Mouse (Mus musculus): ENCODE results near the gene 4933416C03Rik. TPM values are rescaled to one million over a fixed set of nuclear protein-coding genes. Genes with fewer than 3 reads are reported as not detected.

Gene 4933416C03Rik
- polyA plus RNA-seq, 1 experiment from 2014 or later: not detected

- Histone ChIP-seq H3K4me1 (ENCODE audit: insufficient read depth, low read length) (no peaks in the 10 kb centered on the region), H3K27ac (ENCODE audit: low read length) (no peak overlapping the region), H3K9me3 (ENCODE audit: low read length) (no peaks in the 10 kb centered on the region), H3K9ac (replicated peaks; ENCODE audit: low read length) (no peak overlapping the region), H3K27me3 (ENCODE audit: insufficient read depth, low read length) (no peaks in the 10 kb centered on the region), H3K36me3 (ENCODE audit: insufficient read depth, low read length) (no peaks in the 10 kb centered on the region), H3K4me3 (ENCODE audit: low read length) (no peak overlapping the region), H3K4me2 (replicated peaks; ENCODE audit: low read depth, low read length) (no peak overlapping the region)
- WGBS: 70% methylated on average over 3 of the region's 3 CpGs
- ATAC-seq (ENCODE audit: low FRiP score, low TSS enrichment): no peak
Observed at GRCm38 (mm10) chr10:116130401-116130800, 16.7 kb upstream of the 4933416C03Rik start.

GRCm38 (mm10) chr10:116125364-116125763, 11.6 kb upstream of the 4933416C03Rik start:
- H3K9me3 ChIP-seq (ENCODE audit: low read length): no peaks in the 10 kb centered on the region
- H3K4me2 ChIP-seq (replicated peaks; ENCODE audit: low read depth, low read length): no peak overlapping the region
- no peak overlapping the region for H3K4me3 ChIP-seq (ENCODE audit: low read length)
- no peaks in the 10 kb centered on the region for H3K4me1 ChIP-seq (ENCODE audit: insufficient read depth, low read length)
- 76% methylated on average over 5 of the region's 5 CpGs for WGBS
- H3K36me3 ChIP-seq (ENCODE audit: insufficient read depth, low read length): no peaks in the 10 kb centered on the region
- no peak overlapping the region for H3K27ac ChIP-seq (ENCODE audit: low read length)
- H3K9ac ChIP-seq (replicated peaks; ENCODE audit: low read length): no peak overlapping the region
- no peaks in the 10 kb centered on the region for H3K27me3 ChIP-seq (ENCODE audit: insufficient read depth, low read length)
- no peak for ATAC-seq (ENCODE audit: low FRiP score, low TSS enrichment)

GRCm38 (mm10) chr10:116123808-116124207, 10.1 kb upstream of the 4933416C03Rik start:
- H3K27ac ChIP-seq (ENCODE audit: low read length): no peak overlapping the region
- H3K9ac ChIP-seq (replicated peaks; ENCODE audit: low read length): no peak overlapping the region
- no peak overlapping the region for H3K4me2 ChIP-seq (replicated peaks; ENCODE audit: low read depth, low read length)
- H3K27me3 ChIP-seq (ENCODE audit: insufficient read depth, low read length): no peaks in the 10 kb centered on the region
- H3K36me3 ChIP-seq (ENCODE audit: insufficient read depth, low read length): no peaks in the 10 kb centered on the region
- H3K9me3 ChIP-seq (ENCODE audit: low read length): no peaks in the 10 kb centered on the region
- H3K4me1 ChIP-seq (ENCODE audit: insufficient read depth, low read length): no peaks in the 10 kb centered on the region
- no peak for ATAC-seq (ENCODE audit: low FRiP score, low TSS enrichment)
- WGBS: 81% methylated on average over 2 of the region's 2 CpGs
- H3K4me3 ChIP-seq (ENCODE audit: low read length): no peak overlapping the region

GRCm38 (mm10) chr10:116121463-116121862, 7.7 kb upstream of the 4933416C03Rik start:
- H3K27me3 ChIP-seq (ENCODE audit: insufficient read depth, low read length): no peaks in the 10 kb centered on the region
- no peaks in the 10 kb centered on the region for H3K36me3 ChIP-seq (ENCODE audit: insufficient read depth, low read length)
- no peaks in the 10 kb centered on the region for H3K4me1 ChIP-seq (ENCODE audit: insufficient read depth, low read length)
- H3K27ac ChIP-seq (ENCODE audit: low read length): no peak overlapping the region
- H3K4me2 ChIP-seq (replicated peaks; ENCODE audit: low read depth, low read length): no peak overlapping the region
- H3K9ac ChIP-seq (replicated peaks; ENCODE audit: low read length): no peak overlapping the region
- whole genome bisulfite sequencing: 88% methylated on average over 2 of the region's 2 CpGs
- no peaks in the 10 kb centered on the region for H3K9me3 ChIP-seq (ENCODE audit: low read length)
- H3K4me3 ChIP-seq (ENCODE audit: low read length): no peak overlapping the region
- no peak for ATAC-seq (ENCODE audit: low FRiP score, low TSS enrichment)

DNA sequence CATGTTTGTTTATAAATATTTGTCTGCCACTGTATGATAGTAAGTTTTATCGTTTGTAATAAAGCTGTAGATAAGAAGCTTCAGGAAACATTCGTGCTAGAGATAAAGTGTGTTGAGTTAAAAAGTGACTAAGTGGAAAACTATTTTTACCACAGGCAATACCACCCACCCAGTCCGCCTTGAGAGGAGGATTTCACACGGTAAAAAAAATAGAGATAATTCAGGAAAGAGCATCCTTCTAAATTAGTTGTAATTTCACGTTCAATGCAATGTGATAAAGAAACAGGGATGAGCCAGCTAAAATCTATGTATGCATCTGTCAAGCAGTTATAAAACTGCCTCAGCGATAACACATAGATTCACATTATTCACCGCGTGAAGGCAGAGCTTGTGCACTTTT, 3.3 kb upstream of the 4933416C03Rik start:
- no peak overlapping the region for H3K9ac ChIP-seq (replicated peaks; ENCODE audit: low read length)
- ATAC-seq (ENCODE audit: low FRiP score, low TSS enrichment): no peak
- WGBS: 73% methylated on average over 8 of the region's 8 CpGs
- no peak overlapping the region for H3K4me2 ChIP-seq (replicated peaks; ENCODE audit: low read depth, low read length)
- no peaks in the 10 kb centered on the region for H3K4me1 ChIP-seq (ENCODE audit: insufficient read depth, low read length)
- no peaks in the 10 kb centered on the region for H3K36me3 ChIP-seq (ENCODE audit: insufficient read depth, low read length)
- no peak overlapping the region for H3K4me3 ChIP-seq (ENCODE audit: low read length)
- H3K27ac ChIP-seq (ENCODE audit: low read length): no peak overlapping the region
- H3K9me3 ChIP-seq (ENCODE audit: low read length): no peaks in the 10 kb centered on the region; the same call in 1 of the 2 replicates
- H3K27me3 ChIP-seq (ENCODE audit: insufficient read depth, low read length): no peaks in the 10 kb centered on the region

GRCm38 (mm10) chr10:116115881-116116677, 2.4 kb upstream of the 4933416C03Rik start:
- Histone ChIP-seq H3K4me2 (replicated peaks; ENCODE audit: low read depth, low read length) (no peak overlapping the region), H3K27me3 (ENCODE audit: insufficient read depth, low read length) (no peaks in the 10 kb centered on the region), H3K4me3 (ENCODE audit: low read length) (no peak overlapping the region), H3K27ac (ENCODE audit: low read length) (no peak overlapping the region), H3K9me3 (ENCODE audit: low read length) (no peaks in the 10 kb centered on the region; the same call in 1 of the 2 replicates), H3K4me1 (ENCODE audit: insufficient read depth, low read length) (no peaks in the 10 kb centered on the region), H3K9ac (replicated peaks; ENCODE audit: low read length) (no peak overlapping the region), H3K36me3 (ENCODE audit: insufficient read depth, low read length) (no peaks in the 10 kb centered on the region)
- ATAC-seq (ENCODE audit: low FRiP score, low TSS enrichment): no peak
- 71% methylated on average over 4 of the region's 4 CpGs for WGBS

- H3K4me3 ChIP-seq (ENCODE audit: low read length): no peak overlapping the region
Observed at GRCm38 (mm10) chr10:116112868-116113267, 849 bp downstream of the 4933416C03Rik start.

GRCm38 (mm10) chr10:116108730-116109129, 5.0 kb downstream of the 4933416C03Rik start:
- no peaks in the 10 kb centered on the region for H3K4me1 ChIP-seq (ENCODE audit: insufficient read depth, low read length)
- 95% methylated on average over 1 of the region's 1 CpGs for WGBS
- no peak overlapping the region for H3K4me3 ChIP-seq (ENCODE audit: low read length)
- H3K9ac ChIP-seq (replicated peaks; ENCODE audit: low read length): no peak overlapping the region
- H3K36me3 ChIP-seq (ENCODE audit: insufficient read depth, low read length): no peaks in the 10 kb centered on the region
- no peak overlapping the region for H3K4me2 ChIP-seq (replicated peaks; ENCODE audit: low read depth, low read length)
- H3K27me3 ChIP-seq (ENCODE audit: insufficient read depth, low read length): no peaks in the 10 kb centered on the region
- ATAC-seq (ENCODE audit: low FRiP score, low TSS enrichment): no peak
- H3K9me3 ChIP-seq (ENCODE audit: low read length): no peaks in the 10 kb centered on the region; the same call in 1 of the 2 replicates
- H3K27ac ChIP-seq (ENCODE audit: low read length): no peak overlapping the region

More at GRCm38 (mm10) chr10:116112868-116113267, 849 bp downstream of the 4933416C03Rik start:
- no peak overlapping the region for H3K27ac ChIP-seq (ENCODE audit: low read length)
- H3K4me2 ChIP-seq (replicated peaks; ENCODE audit: low read depth, low read length): no peak overlapping the region
- WGBS: 94% methylated on average over 11 of the region's 11 CpGs
- no peaks in the 10 kb centered on the region for H3K4me1 ChIP-seq (ENCODE audit: insufficient read depth, low read length)
- H3K9ac ChIP-seq (replicated peaks; ENCODE audit: low read length): no peak overlapping the region
- no peaks in the 10 kb centered on the region for H3K36me3 ChIP-seq (ENCODE audit: insufficient read depth, low read length)
- ATAC-seq (ENCODE audit: low FRiP score, low TSS enrichment): no peak
- H3K9me3 ChIP-seq (ENCODE audit: low read length): no peaks in the 10 kb centered on the region; the same call in 1 of the 2 replicates
- H3K27me3 ChIP-seq (ENCODE audit: insufficient read depth, low read length): no peaks in the 10 kb centered on the region

DNA sequence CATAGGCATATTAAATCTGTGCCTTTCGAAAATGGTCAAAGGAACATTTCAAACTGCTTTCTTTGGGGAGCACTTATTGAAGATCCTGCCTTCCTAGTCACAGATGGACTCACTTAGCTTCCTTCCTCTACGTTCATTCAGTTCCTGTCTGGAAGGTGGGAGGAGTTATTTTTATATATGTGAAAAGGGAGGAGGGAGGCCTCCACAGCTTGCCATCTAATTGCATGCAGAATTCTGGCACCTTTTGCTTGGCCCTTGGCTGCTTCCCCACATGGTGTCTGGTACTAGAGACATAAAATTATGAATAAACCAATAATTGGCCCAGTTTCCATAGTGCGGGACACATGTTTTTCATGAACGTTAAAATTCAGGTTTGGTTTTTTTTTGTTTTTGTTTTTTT, 5.5 kb downstream of the 4933416C03Rik start:
- ATAC-seq (ENCODE audit: low FRiP score, low TSS enrichment): no peak
- WGBS: 61% methylated on average over 4 of the region's 4 CpGs

DNA sequence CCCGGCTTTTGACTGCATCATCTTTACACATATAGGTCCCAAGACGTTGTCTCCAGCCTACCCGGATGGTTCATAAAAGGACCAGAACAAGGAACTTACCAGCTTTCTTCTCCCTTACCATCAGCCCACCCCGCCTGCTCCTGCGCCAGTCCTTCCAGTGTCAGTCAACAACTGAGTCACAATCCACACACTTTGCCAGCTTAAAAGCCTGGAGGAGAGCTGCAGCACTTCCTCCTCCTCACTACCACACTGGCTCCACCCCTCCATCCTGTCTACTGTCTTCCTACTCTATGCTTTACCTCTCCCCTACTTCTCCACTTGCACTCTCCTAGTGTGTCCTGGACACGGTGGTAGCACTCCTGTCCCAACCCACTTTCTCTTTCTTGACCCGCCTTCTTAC, 15.2 kb downstream of the 4933416C03Rik start:
- H3K4me2 ChIP-seq (replicated peaks; ENCODE audit: low read depth, low read length): no peak overlapping the region
- H3K27me3 ChIP-seq (ENCODE audit: insufficient read depth, low read length): no peaks in the 10 kb centered on the region
- H3K36me3 ChIP-seq (ENCODE audit: insufficient read depth, low read length): no peaks in the 10 kb centered on the region
- no peaks in the 10 kb centered on the region for H3K9me3 ChIP-seq (ENCODE audit: low read length)
- no peak overlapping the region for H3K9ac ChIP-seq (replicated peaks; ENCODE audit: low read length)
- ATAC-seq (ENCODE audit: low FRiP score, low TSS enrichment): no peak
- 89% methylated on average over 7 of the region's 7 CpGs for WGBS
- no peak overlapping the region for H3K27ac ChIP-seq (ENCODE audit: low read length)
- no peak overlapping the region for H3K4me3 ChIP-seq (ENCODE audit: low read length)
- H3K4me1 ChIP-seq (ENCODE audit: insufficient read depth, low read length): no peaks in the 10 kb centered on the region

More for the DNA sequence above, 5.5 kb downstream of the 4933416C03Rik start:
- Histone ChIP-seq H3K9ac (replicated peaks; ENCODE audit: low read length) (no peak overlapping the region), H3K4me3 (ENCODE audit: low read length) (no peak overlapping the region), H3K27ac (ENCODE audit: low read length) (no peak overlapping the region), H3K4me2 (replicated peaks; ENCODE audit: low read depth, low read length) (no peak overlapping the region), H3K9me3 (ENCODE audit: low read length) (no peaks in the 10 kb centered on the region), H3K27me3 (ENCODE audit: insufficient read depth, low read length) (no peaks in the 10 kb centered on the region), H3K4me1 (ENCODE audit: insufficient read depth, low read length) (no peaks in the 10 kb centered on the region), H3K36me3 (ENCODE audit: insufficient read depth, low read length) (no peaks in the 10 kb centered on the region)

Data from kidney, embryonic 16.5 days (tissue).